Mouse (Mus musculus) retina, postnatal 7 days (tissue): Measurements from ENCODE around the gene Upf2.
"Not testable (repeated sequence)": the region's sequence is repeated elsewhere in the genome, so short reads cannot be mapped to it uniquely, and the experiment has no call there.

Source experiments
- DNase-seq: peaks from one replicate; pipeline ENCODE4 v3.0.0-alpha.2; 2012; ENCODE audit warnings: low read depth, low spot score

Gene Upf2

GRCm38 (mm10) chr2:6071598-6072440 is 120.5 kb downstream of the Upf2 start:
- DNase-seq: no peak

- no peak for DNase-seq
Observed at GRCm38 (mm10) chr2:6072685-6073260, 121.5 kb downstream of the Upf2 start.

- no peak for DNase-seq
Observed at GRCm38 (mm10) chr2:6074891-6075529, 123.7 kb downstream of the Upf2 start.

GRCm38 (mm10) chr2:6075530-6075896 is 124.2 kb downstream of the Upf2 start:
- DNase-seq: no peak

GRCm38 (mm10) chr2:6080037-6080436 is 128.8 kb downstream of the Upf2 start:
- DNase-seq: no peak

- no peak for DNase-seq
Observed at GRCm38 (mm10) chr2:6081108-6081507, 129.8 kb downstream of the Upf2 start.

- DNase-seq: no peak
Observed at GRCm38 (mm10) chr2:6082615-6083014, 131.3 kb downstream of the Upf2 start.

GRCm38 (mm10) chr2:6083696-6084095 is 132.4 kb downstream of the Upf2 start:
- DNase-seq: no peak

GRCm38 (mm10) chr2:6085622-6086530 is 134.6 kb downstream of the Upf2 start:
- no peak for DNase-seq

- DNase-seq: no peak
Observed at GRCm38 (mm10) chr2:6087151-6087550, 135.9 kb downstream of the Upf2 start.

GRCm38 (mm10) chr2:6089941-6090340 is 138.7 kb downstream of the Upf2 start:
- not testable (repeated sequence) for DNase-seq

GRCm38 (mm10) chr2:6097113-6097716 is 145.9 kb downstream of the Upf2 start:
- DNase-seq: no peak

- no peak for DNase-seq
Observed at GRCm38 (mm10) chr2:6098924-6099323, 147.7 kb downstream of the Upf2 start.

GRCm38 (mm10) chr2:6099443-6099842 is 148.2 kb downstream of the Upf2 start:
- no peak for DNase-seq

GRCm38 (mm10) chr2:6100027-6100749 is 148.9 kb downstream of the Upf2 start:
- no peak for DNase-seq

- DNase-seq: no peak
Observed at GRCm38 (mm10) chr2:6100755-6101154, 149.5 kb downstream of the Upf2 start.

- DNase-seq: no peak
Observed at GRCm38 (mm10) chr2:6105437-6105836, 154.2 kb downstream of the Upf2 start.
